Mouse (Mus musculus) kidney, adult 9 months (tissue): ENCODE measurements at regions not wholly inside any gene's neighbourhood (a gene's known extent, or its start where the extent isn't known, plus 50 kb on each side); places are given as distances from the start of the nearest gene placed in this dataset.

ENCODE experiments used
- DNase-seq: peaks from one replicate; pipeline ENCODE4 v3.0.0; 2022

DNA sequence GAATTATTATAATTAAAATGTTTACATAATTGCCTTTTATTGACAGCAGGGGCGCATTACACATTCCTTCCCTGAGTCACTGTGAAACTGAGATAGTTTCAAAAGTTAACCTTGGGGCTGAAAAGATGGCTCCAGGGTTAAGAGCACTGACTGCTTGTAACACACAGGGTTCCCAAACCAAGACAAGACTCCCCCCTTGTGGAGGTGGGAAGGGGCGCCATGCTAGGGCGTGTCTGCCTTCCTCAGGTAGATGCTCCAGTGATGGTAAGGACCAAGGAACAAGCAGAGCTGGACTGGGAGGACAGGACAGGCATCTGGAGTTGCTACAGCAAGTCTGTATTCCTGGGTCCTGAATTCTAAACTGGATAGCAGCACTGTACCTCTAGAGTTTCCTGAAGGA, 351.9 kb downstream of the Tbc1d22a start:
- no peak for DNase-seq

DNA sequence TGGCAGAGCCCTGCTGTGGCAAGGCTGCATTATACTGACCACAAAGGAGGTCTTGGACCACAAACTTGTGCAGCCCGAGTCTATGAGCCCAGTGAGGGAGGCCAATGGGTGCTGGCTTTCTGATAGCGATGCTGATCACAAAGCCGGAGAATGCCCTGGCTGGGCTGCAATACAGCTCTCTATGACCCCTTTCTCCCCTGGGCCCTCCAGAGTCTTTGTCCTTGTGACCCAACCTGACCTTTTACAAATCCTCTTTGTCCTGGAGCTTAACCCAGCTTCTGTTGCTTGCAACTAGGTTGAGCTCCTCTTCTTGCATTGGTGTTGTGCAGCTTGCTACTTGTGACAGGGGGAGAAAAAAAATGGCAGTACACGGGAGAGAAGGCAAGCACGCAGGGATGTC, 360.1 kb downstream of the Tbc1d22a start:
- no peak for DNase-seq

DNA sequence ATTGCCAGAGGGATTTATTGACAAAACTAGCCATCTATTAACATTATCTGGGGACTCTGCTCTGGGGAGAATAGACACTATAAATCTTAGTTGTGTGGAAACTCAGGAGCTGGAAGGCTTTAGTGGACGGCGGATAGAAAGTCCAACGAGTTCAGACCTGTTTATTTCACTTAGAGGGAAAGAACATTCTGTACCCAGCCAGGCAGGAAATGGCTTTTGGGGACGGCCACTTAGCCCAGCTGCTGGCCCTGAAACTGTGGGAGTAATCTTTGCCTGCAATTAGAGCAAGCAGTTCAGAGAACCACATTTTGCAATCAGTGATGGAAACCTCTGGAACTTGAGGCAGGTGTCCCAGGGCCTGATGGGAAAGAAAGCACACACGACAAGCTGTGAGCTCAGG, 362.4 kb downstream of the Tbc1d22a start:
- peak; percentile 25 for DNase-seq

DNA sequence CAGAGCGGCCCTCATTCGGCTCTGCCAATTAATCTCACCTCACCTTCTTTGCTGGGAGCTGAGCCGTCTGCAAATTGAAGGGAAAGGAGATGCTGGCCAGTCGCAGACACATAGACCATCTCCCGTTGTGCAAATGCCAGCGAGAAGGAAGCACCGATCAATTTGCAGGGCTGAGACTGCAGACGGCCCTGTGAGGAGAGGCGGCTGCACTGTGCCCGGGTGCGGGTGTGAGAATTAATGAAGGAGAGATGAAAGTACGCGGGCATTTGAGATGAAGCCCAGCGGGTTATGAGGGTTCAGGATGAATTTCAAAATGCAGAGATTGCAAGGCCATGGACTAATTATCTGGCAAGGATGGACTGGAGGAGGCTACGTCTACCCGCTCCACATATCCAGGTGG, 364.4 kb downstream of the Tbc1d22a start:
- no peak for DNase-seq

DNA sequence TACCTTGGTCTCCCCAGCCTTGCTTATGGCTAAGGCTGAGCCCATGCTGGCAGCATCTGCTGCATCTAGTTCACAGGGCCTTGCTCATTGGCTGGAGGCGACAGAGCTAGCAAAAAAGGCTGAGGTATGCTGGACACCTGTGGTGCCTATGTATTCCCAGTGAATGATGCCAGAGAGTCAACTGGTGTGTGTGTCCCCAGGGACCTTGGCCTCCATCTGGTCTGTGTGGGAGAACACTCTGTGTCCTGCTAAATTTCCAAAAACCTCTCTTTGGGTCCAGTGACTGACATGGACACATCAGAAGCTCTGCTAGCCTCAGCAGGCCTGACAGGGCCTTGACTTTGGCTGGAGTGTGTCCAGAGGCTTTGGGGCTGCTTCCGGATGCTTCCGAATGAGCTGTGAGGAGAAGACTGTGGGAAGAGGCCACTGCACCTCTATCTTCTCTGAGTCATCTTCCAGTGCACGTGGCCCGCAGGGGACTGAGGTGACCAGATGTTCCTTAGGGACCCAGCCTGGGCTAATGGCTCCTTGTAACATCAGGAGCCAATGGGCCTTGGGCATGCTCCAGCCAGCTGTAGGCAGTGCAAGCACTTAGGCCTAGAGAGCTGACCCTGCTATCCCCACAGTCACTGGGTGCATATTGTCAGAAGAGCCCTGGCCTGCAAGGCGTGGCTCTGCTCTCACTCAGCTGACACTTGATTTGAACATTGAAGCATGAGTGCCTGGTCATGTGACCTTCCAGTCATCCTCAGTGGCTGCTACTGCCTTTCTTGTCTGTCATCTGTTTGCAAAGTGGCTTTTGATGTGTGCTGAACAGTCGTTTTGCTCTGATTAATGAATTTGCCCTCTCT, 368.2 kb downstream of the Tbc1d22a start:
- no peak for DNase-seq

DNA sequence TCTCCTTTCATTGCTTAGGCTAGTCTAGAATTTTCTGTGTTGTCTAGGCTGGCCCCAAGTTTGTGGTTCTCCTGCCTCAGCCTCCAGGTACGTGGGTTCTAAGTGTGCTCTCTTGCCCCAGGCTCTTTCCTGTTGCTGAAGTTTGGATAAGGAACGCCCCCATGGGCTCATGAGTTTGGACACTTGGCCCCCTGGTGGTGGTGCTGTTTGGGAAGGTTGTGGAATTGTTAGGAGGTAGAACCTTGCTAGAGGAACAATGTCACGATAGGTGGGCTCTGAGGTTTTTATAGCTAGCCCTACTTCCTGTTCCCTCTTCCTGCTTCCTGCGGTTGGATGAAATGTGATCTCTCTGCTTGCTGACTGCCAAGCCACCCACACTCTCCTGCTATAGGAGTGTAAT, 371.5 kb downstream of the Tbc1d22a start:
- no peak for DNase-seq

DNA sequence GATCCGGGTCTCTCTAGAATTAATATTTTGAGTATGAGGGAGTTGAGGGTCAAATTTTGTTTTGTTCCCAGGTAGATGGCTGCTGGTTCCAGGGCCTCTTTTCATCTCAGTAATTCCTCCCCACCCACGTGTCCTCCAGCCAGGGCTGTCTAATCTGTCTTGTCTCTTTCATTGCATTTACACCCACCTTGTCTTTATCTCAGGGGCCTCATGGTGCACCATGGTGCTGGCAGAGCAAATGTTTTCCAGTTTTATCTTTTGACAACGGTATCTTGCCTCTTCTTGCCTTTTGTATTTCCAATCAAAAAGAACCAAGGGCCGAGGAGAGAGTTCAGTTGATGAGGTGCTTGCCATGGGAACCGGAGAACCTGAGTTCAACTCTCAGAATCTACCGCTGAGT, 372.9 kb downstream of the Tbc1d22a start:
- DNase-seq: no peak

DNA sequence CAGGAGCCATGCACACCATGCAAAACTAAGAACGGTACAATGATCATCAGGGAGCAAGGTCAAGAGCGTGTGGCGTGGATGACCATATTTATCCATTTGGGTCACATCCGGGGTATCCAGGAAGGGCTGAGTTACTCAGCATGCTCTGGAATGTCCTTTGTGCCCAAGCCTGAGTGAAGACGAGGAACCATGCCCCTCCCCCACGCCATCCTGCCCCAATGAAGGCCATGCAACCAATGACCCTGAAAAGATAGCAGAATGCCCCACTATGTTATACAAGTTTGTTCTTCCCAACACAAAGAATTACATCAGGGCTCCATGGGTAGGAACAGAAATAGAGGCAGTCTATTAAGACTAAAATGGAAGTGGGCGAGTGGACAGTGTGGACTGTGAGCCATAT, 375.8 kb downstream of the Tbc1d22a start:
- DNase-seq: no peak

DNA sequence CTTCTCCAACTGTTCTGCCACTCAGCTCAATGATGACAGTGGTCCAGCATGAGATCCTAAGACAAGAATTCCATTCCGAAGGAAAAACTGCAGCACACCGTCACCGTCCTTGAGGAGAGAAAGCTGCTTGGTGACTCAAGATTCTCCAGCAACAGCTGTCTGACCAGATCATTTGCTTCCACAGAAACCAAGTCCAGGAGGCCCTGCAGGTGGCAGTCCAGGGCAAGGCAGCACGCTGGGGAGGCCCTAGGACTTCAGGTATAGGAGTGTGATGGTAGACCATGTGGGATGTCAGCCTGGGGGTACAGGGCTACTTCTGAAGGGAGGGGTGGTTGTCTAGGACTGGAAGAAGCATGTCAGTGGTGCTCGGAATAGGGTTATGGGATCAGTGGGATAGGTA, 376.6 kb downstream of the Tbc1d22a start:
- no peak for DNase-seq

DNA sequence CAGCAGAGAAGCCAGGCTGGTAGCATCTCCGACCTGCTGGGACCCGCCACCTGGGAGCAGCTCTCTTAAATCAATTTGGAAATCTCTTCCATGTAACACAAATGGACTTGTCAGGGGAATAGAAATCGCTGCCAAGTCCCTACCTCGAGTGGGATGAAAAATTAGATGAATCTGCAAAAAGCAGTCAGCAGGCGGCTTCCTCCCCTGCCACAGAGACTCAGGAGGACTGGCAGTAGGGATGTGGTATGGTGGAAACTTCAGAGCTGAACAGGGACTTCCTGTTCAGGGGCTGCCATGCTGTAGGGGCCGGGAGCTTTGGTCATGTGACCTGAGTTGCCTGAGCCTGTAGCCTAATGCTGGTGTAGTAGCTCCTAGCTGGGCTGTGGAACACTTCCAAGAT, 379.1 kb downstream of the Tbc1d22a start:
- no peak for DNase-seq

DNA sequence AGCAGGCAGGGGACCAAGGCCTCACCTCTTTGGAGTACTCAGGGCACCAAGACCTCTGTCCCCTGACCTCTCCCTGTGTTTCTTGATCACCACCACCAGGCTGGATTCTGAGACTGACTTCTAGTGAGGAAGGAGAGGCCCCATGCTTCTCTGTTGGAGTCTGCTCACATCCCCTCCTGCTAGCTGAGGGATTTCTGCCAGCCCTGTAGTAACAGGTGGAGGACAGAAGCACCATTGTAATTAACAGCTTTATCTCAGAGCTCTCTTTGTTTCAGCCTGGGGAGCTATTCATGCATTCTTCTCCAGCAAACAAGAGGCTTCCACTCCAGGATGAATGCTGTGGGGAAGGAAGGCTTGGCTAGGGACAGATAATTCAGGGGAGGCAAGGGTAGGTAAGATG, 392.2 kb downstream of the Tbc1d22a start:
- no peak for DNase-seq

DNA sequence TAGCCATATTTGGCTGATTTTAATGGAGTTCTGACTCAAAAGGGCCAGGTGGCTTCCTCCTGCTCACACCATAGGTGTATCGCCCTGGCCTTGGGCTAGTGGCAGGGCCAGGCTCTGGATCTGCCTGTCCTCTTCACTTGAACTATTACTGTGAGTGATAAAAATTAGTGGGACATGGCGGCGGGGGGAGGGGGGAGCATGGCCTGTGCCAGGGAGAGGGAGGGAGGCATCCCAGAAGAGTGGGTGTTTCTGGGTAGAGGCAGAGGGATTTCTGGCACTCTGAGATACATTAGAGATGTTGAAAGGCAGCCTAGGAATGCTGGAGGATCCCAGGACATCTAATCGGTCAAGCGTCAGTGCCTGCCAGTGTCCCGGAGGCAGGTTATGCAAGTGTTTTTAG, 395.4 kb downstream of the Tbc1d22a start:
- no peak for DNase-seq

DNA sequence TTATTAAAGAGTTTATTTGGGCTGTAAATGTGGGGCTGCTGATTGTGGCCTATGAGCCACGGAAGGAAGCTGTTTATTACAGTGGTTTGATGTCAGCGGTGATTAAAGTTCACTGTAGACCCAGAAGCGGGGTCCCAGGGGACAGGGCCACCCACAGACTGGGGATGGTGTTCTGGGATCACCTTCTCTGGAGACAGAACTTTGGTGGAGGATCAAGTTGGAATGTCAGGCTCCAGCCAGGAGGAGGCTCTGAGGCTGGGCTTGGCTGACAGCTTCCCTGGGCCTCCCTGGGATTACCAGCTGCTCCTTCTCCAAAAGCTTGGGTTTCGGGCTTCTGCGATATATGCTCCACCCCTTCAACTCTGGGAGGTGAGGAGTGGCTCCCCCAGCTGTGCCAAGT, 417.1 kb downstream of the Tbc1d22a start:
- no peak for DNase-seq

DNA sequence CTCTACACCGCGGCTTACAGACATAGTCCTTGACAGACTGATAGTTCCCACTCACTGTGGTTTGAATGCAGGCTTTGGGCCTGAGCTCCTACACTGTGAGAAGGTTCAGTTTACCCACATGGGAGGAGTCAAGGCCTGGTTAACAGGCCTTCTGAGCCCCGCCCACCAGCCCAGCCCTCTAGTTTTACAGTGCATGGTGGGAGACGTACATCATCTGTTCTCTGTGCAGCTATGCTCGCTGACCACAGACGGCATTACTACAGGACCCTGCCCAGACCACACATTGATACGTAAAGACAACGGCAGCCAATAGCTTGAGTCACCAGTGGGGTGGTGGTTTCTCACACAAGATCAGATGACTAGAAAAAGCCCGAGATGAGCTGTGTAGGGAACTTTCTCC, 431.0 kb downstream of the Tbc1d22a start:
- DNase-seq: no peak

DNA sequence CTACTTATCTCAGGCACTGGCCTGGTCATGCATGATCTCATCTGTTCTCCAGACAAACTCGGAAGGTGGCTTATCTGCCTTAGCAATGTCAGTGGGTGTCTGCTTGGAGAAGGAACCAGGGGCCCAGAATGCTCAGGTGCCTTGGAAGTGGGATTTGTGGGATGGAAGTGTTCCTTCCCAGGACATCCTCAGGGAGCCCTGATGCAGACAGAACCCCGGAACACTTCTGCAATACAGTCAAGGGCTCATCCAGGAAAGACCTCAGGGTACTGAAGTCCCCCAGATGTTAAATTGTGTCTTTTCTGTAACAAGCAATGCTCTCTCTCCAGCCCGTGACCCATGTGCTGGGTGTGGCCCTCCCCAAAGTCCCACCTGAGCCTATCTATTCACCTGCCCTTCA, 433.9 kb downstream of the Tbc1d22a start:
- DNase-seq: no peak

DNA sequence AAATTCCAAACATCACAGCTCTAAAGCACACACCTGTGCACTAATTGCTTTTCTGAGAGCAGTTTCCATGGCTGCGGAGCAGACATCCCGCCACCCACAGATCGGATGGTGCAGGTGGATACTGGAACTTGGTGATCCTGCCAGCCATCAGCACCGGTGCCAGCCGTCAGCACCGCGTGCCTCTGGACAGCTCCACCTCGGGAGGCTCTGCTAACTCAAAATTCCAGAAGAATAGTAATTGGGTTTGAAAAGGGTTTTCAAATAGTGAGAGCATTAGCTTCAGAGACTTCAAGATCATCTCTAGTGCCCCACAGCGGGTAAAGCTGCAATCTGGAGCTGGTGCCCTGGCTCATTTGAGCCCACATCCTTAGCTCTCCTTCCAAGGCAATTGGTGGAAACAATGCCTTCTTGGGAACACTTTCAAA, 458.8 kb downstream of the Tbc1d22a start:
- no peak for DNase-seq

DNA sequence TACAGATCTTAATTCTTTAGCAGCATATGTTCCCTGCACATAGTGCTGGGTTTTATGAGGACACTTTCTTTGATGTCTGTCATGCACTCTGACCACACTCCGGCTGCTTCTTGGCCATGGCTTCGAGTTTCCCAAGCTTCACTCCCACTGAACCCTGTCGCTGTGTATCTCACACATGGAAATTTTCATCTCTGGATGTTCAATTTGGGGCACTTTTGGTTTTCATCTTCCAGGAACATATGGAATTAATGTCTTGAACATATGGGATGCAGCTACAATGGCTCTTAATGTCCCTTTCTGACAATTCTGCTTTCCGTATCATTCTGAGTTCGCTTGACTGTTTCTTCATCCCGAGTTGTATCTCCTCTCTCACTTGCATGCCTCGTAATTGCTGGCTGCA, 462.8 kb downstream of the Tbc1d22a start:
- DNase-seq: no peak

DNA sequence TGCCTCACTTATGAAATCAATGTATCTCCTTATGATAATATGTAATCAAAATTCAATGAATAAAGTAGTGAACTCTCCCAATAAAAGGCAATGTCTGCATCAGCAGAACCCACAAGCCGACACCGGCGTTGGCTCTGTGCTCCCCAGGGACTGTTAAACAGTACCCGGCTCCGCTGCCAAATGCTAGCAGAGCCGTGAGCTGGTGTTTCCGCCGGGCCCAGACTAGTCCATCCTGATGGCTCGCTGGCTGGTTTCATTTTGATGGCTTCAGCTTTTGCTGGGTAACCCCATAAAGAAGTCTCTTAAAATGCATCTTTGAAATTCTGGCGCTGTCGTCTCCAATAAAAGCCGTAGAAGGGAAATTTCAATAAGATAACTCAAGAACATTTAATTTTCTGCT, 468.8 kb downstream of the Tbc1d22a start:
- DNase-seq: no peak

DNA sequence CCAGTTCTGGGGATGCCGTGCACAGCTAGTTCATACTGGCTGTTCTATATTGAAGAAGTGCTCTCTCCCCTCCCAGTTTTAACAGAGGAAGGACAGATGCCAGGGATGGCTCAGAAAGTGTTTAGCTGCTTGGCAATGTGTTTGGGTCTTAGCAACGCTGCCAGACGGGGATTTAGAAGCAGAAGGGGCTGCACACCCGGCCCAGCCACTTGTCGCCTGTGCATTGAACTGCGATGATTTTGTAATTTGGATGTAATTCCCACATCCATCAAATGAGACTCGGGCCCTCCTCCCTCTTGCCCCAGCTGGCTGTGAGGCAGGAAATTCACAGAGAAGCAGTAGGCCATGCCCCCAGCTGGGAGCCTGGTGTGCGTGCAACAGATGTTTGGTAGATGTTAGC, 475.4 kb downstream of the Tbc1d22a start:
- DNase-seq: no peak

DNA sequence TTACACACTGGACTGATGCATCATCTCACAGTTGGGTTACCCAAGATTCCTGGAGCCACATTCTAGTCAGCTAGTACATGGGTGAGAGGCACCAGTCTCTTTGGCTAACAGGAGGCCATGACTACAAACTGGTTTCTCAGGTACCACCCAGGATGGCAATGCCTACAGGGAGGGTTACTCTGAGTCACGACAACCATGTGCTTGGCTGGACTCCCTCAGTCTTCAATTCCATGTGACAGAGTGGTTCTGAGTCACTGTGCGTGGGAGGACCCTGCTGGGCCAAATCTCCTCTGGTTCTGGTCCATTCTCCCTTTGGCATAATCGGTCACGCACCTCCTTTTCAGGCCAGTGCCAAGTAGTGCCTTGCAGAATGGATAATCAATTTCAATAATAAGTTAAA, 482.5 kb downstream of the Tbc1d22a start:
- no peak for DNase-seq

DNA sequence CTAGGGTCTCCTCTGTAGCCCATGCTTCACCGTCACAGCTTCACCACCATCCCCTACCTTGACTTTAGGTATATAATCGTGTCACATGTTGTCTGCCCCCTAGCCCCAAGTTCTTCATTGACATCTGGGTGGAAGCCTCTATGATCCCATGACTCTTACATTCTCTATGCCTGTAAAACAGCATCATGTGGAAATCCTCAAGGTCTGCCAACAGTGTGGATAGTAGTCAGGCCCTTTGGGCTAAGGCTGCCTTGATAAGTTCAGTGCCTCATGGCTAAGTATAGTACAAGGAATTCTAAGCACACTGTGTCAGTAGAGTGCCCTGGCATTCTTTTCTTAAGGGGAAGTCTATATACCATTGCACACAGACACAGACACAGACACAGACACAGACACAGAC, 496.2 kb downstream of the Tbc1d22a start:
- DNase-seq: no peak

DNA sequence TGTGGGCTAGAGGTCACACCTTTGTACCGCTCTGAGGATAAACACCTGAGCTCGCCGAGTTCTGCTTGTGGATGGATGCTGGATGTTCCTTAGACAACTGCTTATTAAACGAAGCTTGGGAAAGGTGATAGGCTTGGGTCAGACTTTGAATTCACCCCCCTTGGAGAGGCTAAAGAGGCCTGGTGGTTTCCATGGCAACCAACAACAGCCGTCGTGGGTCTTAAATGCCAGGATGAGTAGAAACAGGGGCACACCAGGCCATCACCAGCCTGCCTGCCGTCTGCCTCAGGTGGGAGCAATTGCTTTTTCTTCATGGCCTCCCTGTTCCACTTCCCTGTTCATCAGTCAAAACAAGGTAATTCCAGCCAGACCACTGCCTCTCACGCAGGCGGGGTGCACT, 504.1 kb downstream of the Tbc1d22a start:
- DNase-seq: no peak

DNA sequence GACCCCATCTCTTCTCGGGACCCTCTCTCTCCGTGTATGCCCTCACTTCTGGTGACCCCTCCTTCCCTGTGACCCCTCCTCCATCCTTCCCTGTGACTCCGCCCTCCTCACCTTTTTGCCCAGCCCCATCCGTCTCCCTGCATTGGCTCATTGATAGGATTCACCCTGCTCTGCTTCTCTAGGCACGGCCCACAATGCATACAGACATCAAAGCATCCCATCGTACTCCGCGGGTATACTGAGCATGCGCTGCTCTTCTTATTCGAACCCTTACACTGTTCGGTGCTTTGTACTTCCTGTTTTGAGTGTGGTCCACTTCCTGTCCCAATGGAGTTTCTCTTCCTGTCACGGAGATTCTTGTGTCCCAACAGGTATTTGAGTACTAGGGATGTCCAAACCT, 504.8 kb downstream of the Tbc1d22a start:
- DNase-seq: no peak

DNA sequence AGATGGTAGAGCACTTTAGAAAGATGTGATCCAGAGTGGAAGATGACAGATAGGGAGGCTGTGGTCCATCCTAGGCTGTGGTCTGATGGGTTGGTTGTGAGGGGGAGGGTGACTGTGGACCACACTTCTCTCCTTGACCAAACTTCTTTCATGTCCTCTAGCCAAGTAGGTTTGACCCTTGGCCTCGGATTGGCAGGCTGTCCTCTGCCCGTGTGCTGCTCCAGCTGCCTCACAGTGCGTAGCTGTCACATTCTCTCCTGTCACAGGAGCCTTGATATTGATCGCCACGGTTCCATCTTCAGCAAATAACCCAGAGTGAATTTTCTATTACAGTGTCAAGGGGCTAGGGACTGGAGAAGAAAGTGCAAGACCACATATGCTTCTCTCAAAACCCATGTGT, 506.9 kb downstream of the Tbc1d22a start:
- no peak for DNase-seq

DNA sequence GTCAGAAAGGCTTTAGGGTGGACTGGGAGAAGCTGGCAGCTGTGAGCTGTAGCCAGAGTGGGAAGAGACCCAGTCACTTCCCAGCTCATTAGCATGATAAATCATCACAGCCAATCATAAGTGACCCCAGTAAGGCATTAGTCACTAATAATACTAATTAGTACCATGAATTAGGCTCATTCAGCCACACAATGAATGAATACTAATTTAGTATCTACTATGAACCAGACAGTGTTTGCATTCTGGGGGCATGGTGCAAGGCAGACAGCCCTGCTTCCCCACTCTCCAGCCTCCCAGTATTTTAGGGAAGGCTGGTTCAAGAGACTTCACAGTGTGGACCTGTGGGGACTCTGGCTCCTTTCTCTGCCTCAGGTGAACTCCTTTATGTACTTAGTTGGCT, 523.7 kb downstream of the Tbc1d22a start:
- DNase-seq: no peak
